Mouse (Mus musculus): Measurements from ENCODE around the gene Map2k4.

- TF ChIP-seq POLR2A (IDR thresholded peaks at IDR 0.05; ENCODE audit: insufficient read depth, low read length) (no peak), CTCF (IDR thresholded peaks at IDR 0.05; ENCODE audit: low read depth, low read length) (no peak)
Measured at GRCm38 (mm10) chr11:65706176-65706575, 81.9 kb downstream of the Map2k4 start.
